Comparison of ENCODE assay signal across 7 mouse cellular contexts in genomic region chr12:77811276-77811675, GRCm38 (mm10).
DNase-seq lines count a peak whose midpoint lies in the region; ATAC-seq and TF ChIP-seq lines count a peak whose summit lies in the region.

No protein-coding gene starts in this region.

- no peak overlapping the region for H3K4me2 ChIP-seq in kidney, embryonic 14.5 days (replicated peaks; ENCODE audit: low read depth, low read length)

- no peak for ATAC-seq in kidney, embryonic 14.5 days (ENCODE audit: low FRiP score, low TSS enrichment)
- ATAC-seq in inflammation-experienced regulatory T-cells, adult 6 months: no peak

- no peak for TF ChIP-seq POLR2A in lung, adult 2 months (IDR thresholded peaks at IDR 0.05; ENCODE audit: borderline replicate concordance, extremely low read depth, low read depth, low read length)

- TF ChIP-seq CTCF in lung, adult 2 months (IDR thresholded peaks at IDR 0.05; ENCODE audit: insufficient read depth, low read length): peak; percentile 31; the same call in 1 of the 2 replicates

- H3K4me1 ChIP-seq in kidney, embryonic 14.5 days (ENCODE audit: control insufficient read depth, insufficient read depth, low read length): no peaks in the 10 kb centered on the region
- no peaks in the 10 kb centered on the region for H3K4me1 ChIP-seq in lung, adult 2 months (ENCODE audit: control insufficient read depth, insufficient read depth, low read length)

- H3K4me3 ChIP-seq in kidney, embryonic 14.5 days (ENCODE audit: low read length): no peak overlapping the region
- no peak overlapping the region for H3K4me3 ChIP-seq in lung, adult 2 months (replicated peaks; ENCODE audit: extremely low read depth, low read depth, low read length)

- peak; percentile 44 for DNase-seq in kidney, adult 18-20 months
- DNase-seq in 416B (ENCODE audit: low read depth): peak; percentile 48
- peak; percentile 58 to 64 for DNase-seq in B cell, adult 2 months
- peak; percentile 48 for DNase-seq in brain, adult 2 months (ENCODE audit: low read depth, low spot score)
- DNase-seq in lung, adult 2 months: peak; percentile 10

- 52% methylated on average over 2 of the region's 2 CpGs for WGBS in kidney, embryonic 14.5 days
- 48% methylated on average over 2 of the region's 2 CpGs for WGBS in lung, adult 2 months

- no peaks in the 10 kb centered on the region for H3K9me3 ChIP-seq in kidney, embryonic 14.5 days (ENCODE audit: control insufficient read depth, low read length)

- no peaks in the 10 kb centered on the region for H3K36me3 ChIP-seq in kidney, embryonic 14.5 days (ENCODE audit: control insufficient read depth, insufficient read depth, low read length)

- no peak overlapping the region for H3K27ac ChIP-seq in kidney, embryonic 14.5 days (ENCODE audit: low read depth, low read length)

- H3K27me3 ChIP-seq in kidney, embryonic 14.5 days (ENCODE audit: control insufficient read depth, insufficient read depth, low read length): no peaks in the 10 kb centered on the region

- H3K9ac ChIP-seq in kidney, embryonic 14.5 days (ENCODE audit: low read depth, low read length): no peak overlapping the region

Comparison
In these comparisons a context has a peak if more than half of its experiments do, and no peak if none do; other contexts are left out.
1. DNase-seq: peak in every context shown above with its lines; median percentile 61 in B cell, adult 2 months; 48 in 416B; 48 in brain, adult 2 months; 44 in kidney, adult 18-20 months; 10 in lung, adult 2 months.